Mouse (Mus musculus) ES-E14 (cell line): ENCODE results near the gene Exosc5. TPM values are rescaled to one million over a fixed set of nuclear protein-coding genes. Genes with fewer than 3 reads are reported as not detected.

Experiments
- DNase-seq: peaks from one replicate; pipeline ENCODE4 v3.0.0-alpha.2; 2013; ENCODE audit warnings: low read depth, low spot score
- H3K27ac ChIP-seq: 2 replicates; pipeline ENCODE4 v1.5.1; 2012; ENCODE audit warnings: low read depth, mild to moderate bottlenecking, low read length, moderate library complexity, mixed read lengths; ENCODE audit not compliant: poor library complexity, insufficient read depth, severe bottlenecking
- H3K36me3 ChIP-seq: 2 replicates; pipeline ENCODE4 v1.6.1; 2012; ENCODE audit warnings: mild to moderate bottlenecking, low read length, moderate library complexity, mixed read lengths; ENCODE audit not compliant: control insufficient read depth, poor library complexity, insufficient read depth, severe bottlenecking
- H3K4me1 ChIP-seq, 2 experiments: fragments of 150-350 bp in 1 of 2; sonication (generic) in 1 of 2; 2 replicates each; pipeline ENCODE4 v1.6.1; 2012; ENCODE audit warnings: low read length in 2 of 2, mild to moderate bottlenecking in 1 of 2, mixed read lengths in 1 of 2; ENCODE audit not compliant: control insufficient read depth in 2 of 2, insufficient read depth in 2 of 2, poor library complexity in 1 of 2
- H3K4me3 ChIP-seq, 2 experiments: fragments of 150-350 bp in 1 of 2; sonication (generic) in 1 of 2; 2 replicates each; pipeline ENCODE4 v1.5.1; 2012; ENCODE audit warnings: low read length in 2 of 2, low read depth in 1 of 2, mild to moderate bottlenecking in 1 of 2, mixed read lengths in 1 of 2; ENCODE audit not compliant: insufficient read depth in 1 of 2, poor library complexity in 1 of 2, severe bottlenecking in 1 of 2
- H3K9ac ChIP-seq: 2 replicates; pipeline ENCODE4 v1.6.1; 2012; ENCODE audit warnings: low read depth, mild to moderate bottlenecking, low read length, mixed read lengths; ENCODE audit not compliant: poor library complexity, insufficient read depth, severe bottlenecking
- H3K9me3 ChIP-seq: fragments of 150-350 bp; sonication (generic); 2 replicates; pipeline ENCODE4 v1.6.1; 2012; ENCODE audit warnings: low read depth, mild to moderate bottlenecking, low read length; ENCODE audit not compliant: control insufficient read depth, insufficient read depth
- CHD2 ChIP-seq: IDR thresholded peaks from 2 replicates; pipeline ENCODE4 v1.6.1; 2014; ENCODE audit warnings: mild to moderate bottlenecking, low read depth, low read length, inconsistent platforms
- HCFC1 ChIP-seq: IDR thresholded peaks from 2 replicates; pipeline ENCODE4 v1.6.1; 2012; ENCODE audit warnings: low read length, inconsistent platforms, borderline replicate concordance; ENCODE audit not compliant: insufficient read depth
- MAFK ChIP-seq: IDR thresholded peaks from 2 replicates; pipeline ENCODE4 v1.6.1; 2014; ENCODE audit warnings: mild to moderate bottlenecking, low read depth, low read length, inconsistent platforms; ENCODE audit not compliant: insufficient read depth
- ZC3H11A ChIP-seq: IDR thresholded peaks from 2 replicates; pipeline ENCODE4 v1.6.1; 2012; ENCODE audit warnings: low read depth, mild to moderate bottlenecking, inconsistent platforms, low read length, borderline replicate concordance
- ZNF384 ChIP-seq: IDR thresholded peaks from 2 replicates; pipeline ENCODE4 v1.6.1; 2012; ENCODE audit warnings: low read depth, low read length, inconsistent platforms
- in situ Hi-C, 2 experiments: fragments of 600-800 bp; cut with MboI; formaldehyde crosslinking; loops; one replicate each; pipeline ENCODE4 v1.15.1; 2025; ENCODE audit warnings: low sequenced_read_pairs in 2 of 2, inconsistent platforms in 1 of 2; ENCODE audit not compliant: unreplicated experiment in 2 of 2
- total RNA-seq: library from RNA; depleted of rRNA; stranded (reverse); fragments of 300-350 nt; gene quantifications from 2 replicates; pipeline ENCODE4 v1.2.3, GENCODE M21; 2012

The Exosc5 gene
- total RNA-seq, 1 experiment: 170 TPM

- H3K4me1 ChIP-seq: peaks cover 3 to 17% of the 10 kb centered on the region in 2 experiments; a peak in 1 of 4 replicates
- H3K36me3 ChIP-seq: peaks cover 32% of the 10 kb centered on the region; the same call in 1 of the 2 replicates
- no peak overlapping the region for H3K27ac ChIP-seq
- in situ Hi-C loops: no loop called here
- DNase-seq: no peak
- no peak overlapping the region for H3K9ac ChIP-seq
- no peaks in the 10 kb centered on the region for H3K9me3 ChIP-seq
- TF ChIP-seq MAFK (no peak), HCFC1 (no peak), ZC3H11A (no peak), ZNF384 (no peak), CHD2 (no peak)
- no peak overlapping the region for H3K4me3 ChIP-seq
Measured at GRCm38 (mm10) chr7:25712801-25713200, 53.8 kb downstream of the Exosc5 start.

- peaks cover 32% of the 10 kb centered on the region; the same call in 1 of the 2 replicates for H3K36me3 ChIP-seq
- no peaks in the 10 kb centered on the region for H3K9me3 ChIP-seq
- in situ Hi-C loops: no loop called here
- DNase-seq: no peak
- H3K9ac ChIP-seq: no peak overlapping the region
- H3K27ac ChIP-seq: no peak overlapping the region
- TF ChIP-seq MAFK (no peak), ZNF384 (no peak), CHD2 (no peak), HCFC1 (no peak), ZC3H11A (no peak)
- H3K4me3 ChIP-seq: no peak overlapping the region
- peaks cover 6 to 12% of the 10 kb centered on the region in 2 experiments; a peak in 1 of 4 replicates for H3K4me1 ChIP-seq
Measured at GRCm38 (mm10) chr7:25714581-25714980, 55.6 kb downstream of the Exosc5 start.

GRCm38 (mm10) chr7:25715731-25716271 is 56.8 kb downstream of the Exosc5 start:
- H3K27ac ChIP-seq: no peak overlapping the region
- no peak overlapping the region for H3K9ac ChIP-seq
- TF ChIP-seq ZC3H11A: no peak
- TF ChIP-seq HCFC1: no peak
- TF ChIP-seq ZNF384: no peak
- no peak for TF ChIP-seq CHD2
- TF ChIP-seq MAFK: no peak
- DNase-seq: no peak
- H3K36me3 ChIP-seq: peaks cover 39% of the 10 kb centered on the region
- no peaks in the 10 kb centered on the region for H3K9me3 ChIP-seq
- H3K4me3 ChIP-seq: no peak overlapping the region; a peak in 1 of 4 replicates
- peaks cover 3 to 5% of the 10 kb centered on the region in 2 experiments; a peak in 1 of 4 replicates for H3K4me1 ChIP-seq
- in situ Hi-C loops: no loop called here

GRCm38 (mm10) chr7:25717478-25717877 is 58.5 kb downstream of the Exosc5 start:
- no peak for DNase-seq
- Histone ChIP-seq H3K27ac (no peak overlapping the region), H3K9me3 (no peaks in the 10 kb centered on the region), H3K4me3 (no peak overlapping the region), H3K9ac (no peak overlapping the region), H3K4me1 (peaks cover 0 to 3% of the 10 kb centered on the region in 2 experiments; a peak in 1 of 4 replicates), H3K36me3 (peaks cover 44% of the 10 kb centered on the region)
- in situ Hi-C loops: no loop called here
- TF ChIP-seq ZNF384 (no peak), HCFC1 (no peak), MAFK (no peak), CHD2 (no peak), ZC3H11A (no peak)
